Mouse (Mus musculus): ENCODE results near the gene Hyal3.

GRCm38 (mm10) chr9:107605041-107605661 lies 24.5 kb downstream of the Hyal3 start:
- TF ChIP-seq CTCF (IDR thresholded peaks at IDR 0.05; ENCODE audit: low read depth, low read length) = no peak
- TF ChIP-seq POLR2A (IDR thresholded peaks at IDR 0.05; ENCODE audit: extremely low read depth, insufficient read depth, low read length) = no peak
